Mouse (Mus musculus) layer of hippocampus, adult 8-10 months (tissue): ENCODE measurements around the gene Naip5. TPM values are rescaled to one million over a fixed set of nuclear protein-coding genes. Genes with fewer than 3 reads are reported as not detected.

Source experiments
- total RNA-seq, 4 experiments: library from RNA; stranded (reverse); gene quantifications; 2 replicates each; pipeline ENCODE4 v1.2.4; 2022

The Naip5 gene
- total RNA-seq, 4 experiments from 2014 or later, result 0.37 to 2.8 (median 1.7) TPM

Other genes starting within 250 kb of the Naip5 start
- 10 to 100 TPM; 27.8 to 37.0 (median 29.8) TPM for gene Mccc2, start 230.7 kb downstream of the Naip5 start, total RNA-seq
- 10 to 100 TPM; 33.5 to 48.0 (median 45.6) TPM for gene Bdp1, start 142.3 kb downstream of the Naip5 start, total RNA-seq
- 10 to 100 TPM in 2 of 4 experiments, 1 to 10 TPM in 2; 8.5 to 13.2 (median 11.4) TPM for gene Serf1, start 138.3 kb downstream of the Naip5 start, total RNA-seq
- gene Smn1, start 121.5 kb downstream of the Naip5 start, total RNA-seq, result 10 to 100 TPM; 36.1 to 57.4 (median 38.8) TPM
- gene Naip2, start 44.2 kb downstream of the Naip5 start, total RNA-seq, result 1 to 10 TPM in 2 of 4 experiments, under 1 TPM in 2; 0.43 to 4.5 (median 2.3) TPM
- 1 to 10 TPM in 2 of 4 experiments, under 1 TPM in 2; 0.06 to 2.3 (median 1.0) TPM for gene Naip6, start 71.4 kb upstream of the Naip5 start, total RNA-seq
- gene Naip1, start 206.5 kb upstream of the Naip5 start, total RNA-seq, result under 1 TPM; 0.21 to 0.47 (median 0.31) TPM
- 10 to 100 TPM; 45.7 to 63.5 (median 57.5) TPM for gene Gtf2h2, start 246.3 kb upstream of the Naip5 start, total RNA-seq